Mouse (Mus musculus) c-Kit-positive CD71-positive TER-119-negative erythroid progenitor cells, embryonic 14.5 days (primary cell): ENCODE measurements around the gene Tlnrd1.

Source experiments
- DNase-seq: peaks from one replicate; pipeline ENCODE4 v3.0.0-alpha.2; 2013; ENCODE audit warnings: low read depth

Gene Tlnrd1

GRCm38 (mm10) chr7:83844807-83845206 is 39.3 kb downstream of the Tlnrd1 start:
- DNase-seq, result no peak

- DNase-seq, result no peak
Observed at GRCm38 (mm10) chr7:83842486-83843259, 41.4 kb downstream of the Tlnrd1 start.

DNA sequence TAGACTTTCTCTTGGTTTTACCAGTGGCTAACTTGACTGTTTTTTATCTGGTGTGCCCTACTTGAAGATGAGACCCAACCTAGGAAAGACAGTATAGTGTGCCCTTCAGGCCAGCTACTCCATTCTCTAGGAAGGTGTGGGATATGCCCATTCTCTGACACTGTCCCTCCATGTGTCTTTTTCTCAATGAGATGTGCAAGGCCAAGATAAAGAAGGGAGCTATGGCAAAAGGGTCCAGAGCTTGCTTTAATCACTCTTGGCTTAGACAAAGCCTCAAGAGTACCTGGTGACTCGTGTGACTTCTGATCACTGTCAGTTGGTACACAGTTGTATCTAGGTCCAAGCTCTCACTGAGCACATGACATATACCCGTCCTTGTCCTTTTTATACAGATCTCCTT is 44.0 kb downstream of the Tlnrd1 start:
- no peak for DNase-seq

- DNase-seq, result no peak
Observed at GRCm38 (mm10) chr7:83838525-83839224, 45.4 kb downstream of the Tlnrd1 start.
